Mouse (Mus musculus): ENCODE results near the gene Ifitm2.

GRCm38 (mm10) chr7:140973396-140974165 lies 17.8 kb upstream of the Ifitm2 start:
- TF ChIP-seq CTCF (IDR thresholded peaks at IDR 0.05; ENCODE audit: control insufficient read depth, insufficient read depth, insufficient replicate concordance, low read depth, low read length) (no peak), POLR2A (IDR thresholded peaks at IDR 0.05; ENCODE audit: control insufficient read depth, low read depth, low read length) (no peak)
